Mouse (Mus musculus) lung, postnatal 10 days (tissue): Measurements from ENCODE around the gene Olfr1043.
"Not testable (repeated sequence)": the region's sequence is repeated elsewhere in the genome, so short reads cannot be mapped to it uniquely, and the experiment has no call there.

Experiments used
- DNase-seq: peaks from one replicate; pipeline ENCODE4 v3.0.0; 2021

The Olfr1043 gene

GRCm38 (mm10) chr2:86167422-86167821 lies at the start of gene Olfr1043:
TSS of gene Olfr1043 (minus strand) at chr2:86167522.
- no peak for DNase-seq

- no peak for DNase-seq
These were observed 35.6 kb upstream of the Olfr1043 start, which contains the start of gene Olfr1045 for GRCm38 (mm10) chr2:86202909-86203308. TSS of gene Olfr1045 (minus strand) at chr2:86203009.

GRCm38 (mm10) chr2:86195863-86196262 lies 28.5 kb upstream of the Olfr1043 start:
- no peak for DNase-seq

- no peak for DNase-seq
These were observed 18.3 kb upstream of the Olfr1043 start, which contains the start of gene Olfr52 for GRCm38 (mm10) chr2:86185583-86185982. TSS of gene Olfr52 (minus strand) at chr2:86185683.

GRCm38 (mm10) chr2:86179950-86180349 lies 12.6 kb upstream of the Olfr1043 start:
- no peak for DNase-seq

GRCm38 (mm10) chr2:86177720-86178119 lies 10.4 kb upstream of the Olfr1043 start, which contains the start of gene Olfr1044:
TSS of gene Olfr1044 (minus strand) at chr2:86177820.
- no peak for DNase-seq

- not testable (repeated sequence) for DNase-seq
These were observed 8.1 kb upstream of the Olfr1043 start for GRCm38 (mm10) chr2:86175422-86175821.

GRCm38 (mm10) chr2:86161738-86162137 lies 5.6 kb downstream of the Olfr1043 start, which contains the start of gene Olfr1042:
TSS of gene Olfr1042 (minus strand) at chr2:86161838.
- DNase-seq: no peak

- no peak for DNase-seq
These were observed 20.7 kb downstream of the Olfr1043 start, which contains the start of gene Olfr1040 for GRCm38 (mm10) chr2:86146632-86147031. TSS of gene Olfr1040 (minus strand) at chr2:86146732.

GRCm38 (mm10) chr2:86135828-86136227 lies 31.5 kb downstream of the Olfr1043 start, which contains the start of gene Olfr1039:
TSS of gene Olfr1039 (minus strand) at chr2:86135928.
- DNase-seq: no peak
